Mouse (Mus musculus) layer of hippocampus, adult 2 months (tissue): ENCODE results near the gene Cyp2ab1. TPM values are rescaled to one million over a fixed set of nuclear protein-coding genes. Genes with fewer than 3 reads are reported as not detected.

ENCODE experiments used
- DNase-seq, 2 experiments: peaks; one replicate each; pipeline ENCODE4 v3.0.0; 2022; ENCODE audit warnings: low spot score in 2 of 2
- H3K27ac ChIP-seq: fragments of 200-600 bp; 2 replicates; pipeline ENCODE4 v1.8.1; 2022
- H3K4me3 ChIP-seq: fragments of 200-600 bp; 2 replicates; pipeline ENCODE4 v1.8.1; 2022; ENCODE audit warnings: mild to moderate bottlenecking
- CTCF ChIP-seq: fragments of 200-600 bp; conservative IDR thresholded peaks from 2 replicates; pipeline ENCODE4 v1.8.1; 2022; ENCODE audit warnings: antibody characterized with exemption, mild to moderate bottlenecking, moderate library complexity
- total RNA-seq, 2 experiments: library from RNA; stranded (reverse); gene quantifications; 2 replicates each; pipeline ENCODE4 v1.2.3; 2021

Gene Cyp2ab1
- total RNA-seq, 2 experiments from 2014 or later = not detected

GRCm38 (mm10) chr16:20322274-20322673 lies 2.9 kb downstream of the Cyp2ab1 start:
- no peak for DNase-seq
- peak; percentile 42 for TF ChIP-seq CTCF
- Histone ChIP-seq H3K27ac (no peak overlapping the region), H3K4me3 (no peak overlapping the region)

GRCm38 (mm10) chr16:20316770-20317169 lies 8.4 kb downstream of the Cyp2ab1 start:
- no peak for TF ChIP-seq CTCF
- no peak for DNase-seq
- Histone ChIP-seq H3K4me3 (no peak overlapping the region), H3K27ac (no peak overlapping the region)

- no peak for DNase-seq
- no peak overlapping the region for H3K27ac ChIP-seq
- H3K4me3 ChIP-seq = no peak overlapping the region
- TF ChIP-seq CTCF = no peak
Observed at GRCm38 (mm10) chr16:20315266-20315665, 9.9 kb downstream of the Cyp2ab1 start.

GRCm38 (mm10) chr16:20312272-20312671 lies 12.9 kb downstream of the Cyp2ab1 start:
- no peak overlapping the region for H3K4me3 ChIP-seq
- no peak overlapping the region for H3K27ac ChIP-seq
- DNase-seq = no peak
- no peak for TF ChIP-seq CTCF

- Histone ChIP-seq H3K27ac (peak within 1 kb of the TSS; percentile 91), H3K4me3 (peak within 1 kb of the TSS; percentile 91)
- DNase-seq = peak; percentile 60 to 77
- TF ChIP-seq CTCF = peak; percentile 90
Observed at GRCm38 (mm10) chr16:20301770-20302649, 23.2 kb downstream of the Cyp2ab1 start, which contains the start of gene Parl. TSS of gene Parl (minus strand) at chr16:20302387.

- H3K4me3 ChIP-seq = no peak overlapping the region
- no peak for DNase-seq
- H3K27ac ChIP-seq = no peak overlapping the region
- TF ChIP-seq CTCF = no peak
Observed at GRCm38 (mm10) chr16:20300076-20300475, 25.1 kb downstream of the Cyp2ab1 start.

- no peak for DNase-seq
- Histone ChIP-seq H3K27ac (peak overlapping the region; percentile 58), H3K4me3 (no peak overlapping the region)
- TF ChIP-seq CTCF = no peak
Observed at GRCm38 (mm10) chr16:20280238-20280637, 45.0 kb downstream of the Cyp2ab1 start.

- TF ChIP-seq CTCF = no peak
- no peak for DNase-seq
- Histone ChIP-seq H3K4me3 (no peak overlapping the region), H3K27ac (peak overlapping the region; percentile 55)
Observed at GRCm38 (mm10) chr16:20279395-20279794, 45.8 kb downstream of the Cyp2ab1 start.

- no peak for DNase-seq
- H3K27ac ChIP-seq = no peak overlapping the region
- no peak overlapping the region for H3K4me3 ChIP-seq
- no peak for TF ChIP-seq CTCF
Observed at GRCm38 (mm10) chr16:20272994-20273393, 52.2 kb downstream of the Cyp2ab1 start.

- no peak overlapping the region for H3K27ac ChIP-seq
- TF ChIP-seq CTCF = no peak
- DNase-seq = no peak
- no peak overlapping the region for H3K4me3 ChIP-seq
Observed at GRCm38 (mm10) chr16:20271339-20271738, 53.9 kb downstream of the Cyp2ab1 start.

- Histone ChIP-seq H3K4me3 (no peak overlapping the region), H3K27ac (no peak overlapping the region)
- TF ChIP-seq CTCF = no peak
- DNase-seq = no peak
Observed at GRCm38 (mm10) chr16:20265089-20265488, 60.1 kb downstream of the Cyp2ab1 start.

Other genes starting within 250 kb of the Cyp2ab1 start
- gene Klhl24, start 227.9 kb downstream of the Cyp2ab1 start, total RNA-seq = 10 to 100 TPM; 72.4 to 89.3 TPM
- 10 to 100 TPM; 38.7 to 42.3 TPM for gene Yeats2, start 184.3 kb downstream of the Cyp2ab1 start, total RNA-seq
- gene Map6d1, start 84.0 kb downstream of the Cyp2ab1 start, total RNA-seq = 10 to 100 TPM; 31.9 to 35.2 TPM
- gene Parl, start 23.0 kb downstream of the Cyp2ab1 start, total RNA-seq = 10 to 100 TPM; 51.4 to 56.4 TPM
- gene Abcc5, start 101.0 kb upstream of the Cyp2ab1 start, total RNA-seq = 100 to 1,000 TPM; 220 to 244 TPM
- 10 to 100 TPM; 48.9 to 50.4 TPM for gene Eif2b5, start 173.4 kb upstream of the Cyp2ab1 start, total RNA-seq
- 10 to 100 TPM; 56.5 to 56.9 TPM for gene Dvl3, start 191.6 kb upstream of the Cyp2ab1 start, total RNA-seq
- 100 to 1,000 TPM; 712 to 736 TPM for gene Ap2m1, start 210.1 kb upstream of the Cyp2ab1 start, total RNA-seq
- gene Abcf3, start 223.2 kb upstream of the Cyp2ab1 start, total RNA-seq = 10 to 100 TPM; 85.1 to 93.0 TPM